Mouse (Mus musculus) urinary bladder, postnatal 10 days (tissue): Measurements from ENCODE around the gene Slc1a4.

Experiments used
- DNase-seq: peaks from one replicate; pipeline ENCODE4 v3.0.0; 2022; ENCODE audit warnings: low spot score

The Slc1a4 gene

GRCm38 (mm10) chr11:20332561-20333514, at the start of gene Slc1a4:
Gene Slc1a4, minus strand, starts transcription at chr11:20332713.
- DNase-seq, result peak; percentile 68

GRCm38 (mm10) chr11:20380106-20380505, 47.6 kb upstream of the Slc1a4 start:
- no peak for DNase-seq

- DNase-seq, result no peak
Observed at GRCm38 (mm10) chr11:20376642-20377041, 44.1 kb upstream of the Slc1a4 start.

- no peak for DNase-seq
Observed at GRCm38 (mm10) chr11:20372616-20373211, 40.2 kb upstream of the Slc1a4 start.

- no peak for DNase-seq
Observed at GRCm38 (mm10) chr11:20370486-20370885, 38.0 kb upstream of the Slc1a4 start.

GRCm38 (mm10) chr11:20366456-20366855, 33.9 kb upstream of the Slc1a4 start:
- no peak for DNase-seq

GRCm38 (mm10) chr11:20361354-20361753, 28.8 kb upstream of the Slc1a4 start:
- no peak for DNase-seq

GRCm38 (mm10) chr11:20357684-20358447, 25.4 kb upstream of the Slc1a4 start:
- DNase-seq, result no peak

- DNase-seq, result no peak
Observed at GRCm38 (mm10) chr11:20348466-20348865, 16.0 kb upstream of the Slc1a4 start.

- no peak for DNase-seq
Observed at GRCm38 (mm10) chr11:20347548-20347947, 15.0 kb upstream of the Slc1a4 start.

- no peak for DNase-seq
Observed at GRCm38 (mm10) chr11:20346369-20346768, 13.9 kb upstream of the Slc1a4 start.

GRCm38 (mm10) chr11:20343952-20344351, 11.4 kb upstream of the Slc1a4 start:
- no peak for DNase-seq

- DNase-seq, result no peak
Observed at GRCm38 (mm10) chr11:20341598-20341997, 9.1 kb upstream of the Slc1a4 start.

GRCm38 (mm10) chr11:20338703-20339102, 6.2 kb upstream of the Slc1a4 start:
- DNase-seq, result no peak

GRCm38 (mm10) chr11:20334301-20334700, 1.8 kb upstream of the Slc1a4 start:
- no peak for DNase-seq

- no peak for DNase-seq
Observed at GRCm38 (mm10) chr11:20331690-20332537, 599 bp downstream of the Slc1a4 start.

- no peak for DNase-seq
Observed at GRCm38 (mm10) chr11:20331027-20331689, 1.4 kb downstream of the Slc1a4 start.

GRCm38 (mm10) chr11:20329711-20330110, 2.8 kb downstream of the Slc1a4 start:
- DNase-seq, result no peak

- DNase-seq, result no peak
Observed at GRCm38 (mm10) chr11:20328771-20329170, 3.7 kb downstream of the Slc1a4 start.

- DNase-seq, result no peak
Observed at GRCm38 (mm10) chr11:20326328-20326995, 6.1 kb downstream of the Slc1a4 start.
